Mouse (Mus musculus) CD4-positive, CD25-positive, alpha-beta regulatory T cell, adult 2 months (primary cell): ENCODE measurements around the gene Iqsec1.

Source experiments
- DNase-seq: peaks from one replicate; pipeline ENCODE4 v3.0.0-alpha.2; 2012; ENCODE audit warnings: low read depth, low spot score

Gene Iqsec1

GRCm38 (mm10) chr6:90953349-90953748 is 35.1 kb downstream of the Iqsec1 start:
- no peak for DNase-seq

GRCm38 (mm10) chr6:90950936-90951335 is 37.5 kb downstream of the Iqsec1 start:
- no peak for DNase-seq

- no peak for DNase-seq
Observed at GRCm38 (mm10) chr6:90948097-90948496, 40.4 kb downstream of the Iqsec1 start.

- no peak for DNase-seq
Observed at GRCm38 (mm10) chr6:90945560-90946230, 42.8 kb downstream of the Iqsec1 start.

GRCm38 (mm10) chr6:90941257-90941656 is 47.2 kb downstream of the Iqsec1 start:
- DNase-seq, result no peak

GRCm38 (mm10) chr6:90933656-90934055 is 54.8 kb downstream of the Iqsec1 start:
- no peak for DNase-seq

GRCm38 (mm10) chr6:90928806-90929205 is 59.7 kb downstream of the Iqsec1 start:
- no peak for DNase-seq

- no peak for DNase-seq
Observed at GRCm38 (mm10) chr6:90925472-90925871, 63.0 kb downstream of the Iqsec1 start.

- DNase-seq, result no peak
Observed at GRCm38 (mm10) chr6:90924796-90925195, 63.7 kb downstream of the Iqsec1 start.

GRCm38 (mm10) chr6:90924379-90924778 is 64.1 kb downstream of the Iqsec1 start:
- DNase-seq, result no peak

- no peak for DNase-seq
Observed at GRCm38 (mm10) chr6:90921259-90921946, 67.1 kb downstream of the Iqsec1 start.

- DNase-seq, result no peak
Observed at GRCm38 (mm10) chr6:90920510-90921220, 67.8 kb downstream of the Iqsec1 start.

- no peak for DNase-seq
Observed at GRCm38 (mm10) chr6:90919636-90920420, 68.7 kb downstream of the Iqsec1 start.

GRCm38 (mm10) chr6:90915585-90915984 is 72.9 kb downstream of the Iqsec1 start:
- DNase-seq, result no peak

GRCm38 (mm10) chr6:90913771-90914170 is 74.7 kb downstream of the Iqsec1 start:
- DNase-seq, result no peak

- no peak for DNase-seq
Observed at GRCm38 (mm10) chr6:90912768-90913167, 75.7 kb downstream of the Iqsec1 start.

- no peak for DNase-seq
Observed at GRCm38 (mm10) chr6:90904143-90904542, 84.3 kb downstream of the Iqsec1 start.

- no peak for DNase-seq
Observed at GRCm38 (mm10) chr6:90900302-90900701, 88.2 kb downstream of the Iqsec1 start.

- DNase-seq, result no peak
Observed at GRCm38 (mm10) chr6:90899266-90899665, 89.2 kb downstream of the Iqsec1 start.

GRCm38 (mm10) chr6:90898107-90898506 is 90.4 kb downstream of the Iqsec1 start:
- DNase-seq, result no peak

- DNase-seq, result no peak
Observed at GRCm38 (mm10) chr6:90892401-90892800, 96.1 kb downstream of the Iqsec1 start.
